Comparison of ENCODE assay signal across 16 mouse cellular contexts in genomic region chr10:46692661-46693060, GRCm38 (mm10).
"Had no signal": no experiment of that assay in that cellular context is flagged by ENCODE, and none has a peak within 500 bp of the region (broad histone marks: within the 10 kb centered on the region; RNA-seq: fewer than 3 reads in every experiment).

No protein-coding gene starts in this region.

- H3K9ac ChIP-seq: neural tube, embryonic 13.5 days; neural tube, embryonic 15.5 days; stomach, embryonic 15.5 days had no signal

- H3K9me3 ChIP-seq: neural tube, embryonic 13.5 days; neural tube, embryonic 15.5 days; stomach, embryonic 15.5 days had no signal

- H3K4me2 ChIP-seq: neural tube, embryonic 13.5 days; neural tube, embryonic 15.5 days; stomach, embryonic 15.5 days had no signal

- DNase-seq: retina, postnatal 1 day; right cerebral cortex, adult 18-20 months; right cerebral cortex, postnatal 14 days; right cerebral cortex, postnatal 25 days; right cerebral cortex, postnatal 4 days; spleen, adult 18-20 months; thymus, adult 18-20 months; thymus, adult 2 months; thymus, postnatal 14 days; thymus, postnatal 25 days; thymus, postnatal 36 days; thymus, postnatal 4 days had no signal

- H3K27ac ChIP-seq: neural tube, embryonic 13.5 days; neural tube, embryonic 15.5 days; stomach, embryonic 15.5 days; stomach, postnatal 0 days had no signal

- H3K4me1 ChIP-seq: neural tube, embryonic 13.5 days; neural tube, embryonic 15.5 days; stomach, embryonic 15.5 days had no signal

- H3K36me3 ChIP-seq: neural tube, embryonic 13.5 days; neural tube, embryonic 15.5 days; stomach, embryonic 15.5 days had no signal

- H3K27me3 ChIP-seq: neural tube, embryonic 13.5 days; neural tube, embryonic 15.5 days; stomach, embryonic 15.5 days had no signal

- H3K4me3 ChIP-seq: neural tube, embryonic 13.5 days; neural tube, embryonic 15.5 days; stomach, embryonic 15.5 days had no signal
